Mouse (Mus musculus) frontal cortex, postnatal 36 days (tissue): ENCODE data around the gene Sptbn1.

Source experiments
- DNase-seq, 2 experiments: peaks; one replicate each; pipeline ENCODE4 v3.0.0; 2022; ENCODE audit warnings: low spot score in 2 of 2

Sptbn1 gene

DNA sequence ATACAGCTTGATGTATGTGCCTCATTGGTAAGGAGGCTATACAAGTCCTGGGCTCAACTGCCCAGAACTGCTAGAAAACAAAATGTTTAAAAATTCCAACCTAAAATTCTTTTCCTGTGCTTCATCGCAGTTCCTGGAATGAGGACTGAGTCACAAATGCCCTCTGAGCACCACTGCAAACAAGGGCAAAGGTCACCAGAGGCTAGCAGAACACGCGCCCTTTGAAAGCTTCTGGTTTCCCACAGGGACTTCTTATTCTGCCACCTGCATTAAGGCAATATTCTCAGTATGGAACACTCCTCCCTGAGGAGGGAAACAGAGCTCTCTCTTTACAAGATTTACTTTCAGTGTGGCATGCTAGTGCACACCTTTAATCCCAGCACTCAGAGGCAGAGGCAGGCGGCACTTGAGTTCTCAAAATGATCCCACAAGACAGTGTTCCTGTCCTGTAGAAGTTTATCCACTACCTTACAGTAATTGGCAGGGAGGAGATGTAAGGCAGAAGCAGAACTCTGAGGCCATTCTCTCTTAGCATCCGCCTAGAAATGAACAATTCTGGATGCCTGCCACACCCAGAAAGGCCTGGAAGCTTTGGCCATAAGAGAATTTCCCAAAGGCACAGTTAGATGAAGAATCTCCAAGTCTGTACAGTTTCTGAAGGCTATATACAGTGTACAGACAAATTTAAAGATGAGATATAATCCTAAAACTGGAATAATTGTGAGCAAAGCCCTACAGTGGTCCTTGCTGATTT lies 56.1 kb downstream of the Sptbn1 start:
- DNase-seq, result no peak

DNA sequence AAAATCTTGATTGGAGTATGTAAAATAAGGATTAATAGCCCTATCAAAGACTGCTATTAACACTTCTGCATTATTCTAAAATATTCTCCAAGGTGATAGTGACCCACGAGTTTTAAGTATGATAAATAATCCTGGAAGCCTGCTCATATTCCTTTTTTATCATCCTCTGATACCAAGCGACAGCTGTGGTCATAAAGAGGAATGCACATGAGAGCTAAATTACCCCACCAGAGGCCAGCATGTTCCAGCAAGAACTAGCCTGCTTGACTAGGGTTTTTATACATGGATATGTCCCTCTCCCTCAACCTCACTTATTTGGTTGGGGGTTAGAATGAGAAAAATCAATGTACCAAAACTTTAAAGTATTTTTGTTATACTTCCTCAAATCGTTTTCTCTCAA lies 56.8 kb downstream of the Sptbn1 start:
- no peak for DNase-seq

DNA sequence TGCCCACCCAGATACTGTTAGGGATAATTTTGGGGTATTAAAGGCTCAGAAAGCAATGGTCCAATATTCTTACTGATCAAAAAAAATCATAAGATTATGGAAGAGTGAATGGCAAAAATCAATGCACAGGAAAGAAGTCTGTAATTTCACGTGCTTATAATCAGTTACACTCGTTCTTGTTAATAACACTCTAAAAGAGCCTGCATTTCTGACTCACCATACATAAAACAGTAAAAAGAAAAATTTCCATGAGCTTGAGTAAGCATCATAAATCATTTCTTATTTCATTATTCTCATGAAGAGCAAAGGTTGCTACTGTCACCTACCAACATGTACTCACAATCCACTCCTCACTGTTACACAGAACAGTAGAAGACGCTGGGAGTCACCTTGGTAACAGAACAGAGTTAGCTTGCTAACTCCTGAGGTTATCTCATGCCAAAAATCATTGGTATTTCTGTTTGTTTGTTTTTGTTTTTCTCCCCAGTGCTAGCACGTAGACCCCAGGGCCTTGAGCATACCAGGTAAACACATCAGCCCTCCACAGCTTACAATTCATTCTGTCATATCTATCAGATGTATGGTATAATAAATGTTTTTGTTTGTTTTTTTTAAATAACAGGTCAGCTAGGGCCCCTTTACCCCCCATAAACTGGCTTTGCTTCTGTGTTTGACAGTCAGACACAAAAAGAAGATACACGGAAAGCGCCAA lies 57.7 kb downstream of the Sptbn1 start:
- DNase-seq, result no peak

DNA sequence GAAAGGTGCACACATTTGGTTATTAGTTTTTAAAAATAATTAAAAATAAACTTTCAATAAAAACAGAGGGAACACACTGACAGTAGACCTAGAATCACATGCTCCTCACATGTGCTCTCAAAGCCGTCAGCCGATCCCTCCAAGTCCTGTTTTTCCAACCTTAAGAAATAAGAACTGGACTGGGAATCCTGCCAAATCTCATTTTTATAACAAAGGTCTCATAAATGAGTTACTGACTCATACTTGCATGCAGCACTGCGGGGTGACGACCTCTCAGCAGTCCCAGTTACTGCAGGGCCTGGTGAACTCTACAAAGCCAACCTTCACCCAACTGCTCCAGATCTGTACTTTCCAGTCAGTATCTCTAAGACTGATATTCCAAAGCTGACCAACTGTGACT lies 58.5 kb downstream of the Sptbn1 start:
- no peak for DNase-seq

DNA sequence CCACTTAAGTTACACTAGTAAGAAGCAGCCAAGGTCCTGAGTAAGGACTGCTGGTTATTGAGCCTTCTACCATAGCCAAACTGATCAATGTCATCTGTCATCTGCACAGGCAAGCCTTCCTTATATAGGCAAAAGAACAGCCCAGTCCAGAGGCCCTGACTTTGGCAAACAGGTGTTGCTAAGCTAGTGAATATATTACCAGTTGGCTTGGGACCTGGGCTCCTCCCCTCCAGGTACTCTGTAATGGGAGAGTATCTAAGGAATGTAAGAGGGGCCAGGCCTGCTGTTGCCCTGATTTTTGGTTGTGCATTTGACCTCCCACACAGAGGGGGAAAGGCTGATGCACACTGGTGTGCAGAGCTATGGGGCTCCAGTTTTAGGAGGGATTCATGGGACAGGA lies 63.6 kb downstream of the Sptbn1 start:
- DNase-seq, result no peak

DNA sequence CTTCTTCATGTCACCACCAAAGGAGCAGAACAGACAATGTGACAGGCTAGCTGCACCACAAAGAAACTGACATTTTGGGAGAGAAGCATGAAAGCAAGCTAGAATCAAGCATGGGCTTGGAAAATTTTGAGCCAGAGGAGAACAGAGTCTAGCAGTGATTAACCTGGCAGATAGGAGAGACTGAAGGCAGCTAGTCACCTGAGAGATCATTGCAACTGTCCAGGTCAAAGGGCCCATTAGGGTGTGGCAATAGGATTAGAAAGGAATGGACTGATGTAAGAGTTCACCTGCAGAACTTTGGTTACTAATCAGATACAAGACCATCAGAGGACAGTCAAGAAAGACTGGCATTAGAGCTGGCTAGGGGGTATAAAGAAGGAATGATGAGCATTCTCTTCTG lies 67.6 kb downstream of the Sptbn1 start:
- DNase-seq, result no peak

DNA sequence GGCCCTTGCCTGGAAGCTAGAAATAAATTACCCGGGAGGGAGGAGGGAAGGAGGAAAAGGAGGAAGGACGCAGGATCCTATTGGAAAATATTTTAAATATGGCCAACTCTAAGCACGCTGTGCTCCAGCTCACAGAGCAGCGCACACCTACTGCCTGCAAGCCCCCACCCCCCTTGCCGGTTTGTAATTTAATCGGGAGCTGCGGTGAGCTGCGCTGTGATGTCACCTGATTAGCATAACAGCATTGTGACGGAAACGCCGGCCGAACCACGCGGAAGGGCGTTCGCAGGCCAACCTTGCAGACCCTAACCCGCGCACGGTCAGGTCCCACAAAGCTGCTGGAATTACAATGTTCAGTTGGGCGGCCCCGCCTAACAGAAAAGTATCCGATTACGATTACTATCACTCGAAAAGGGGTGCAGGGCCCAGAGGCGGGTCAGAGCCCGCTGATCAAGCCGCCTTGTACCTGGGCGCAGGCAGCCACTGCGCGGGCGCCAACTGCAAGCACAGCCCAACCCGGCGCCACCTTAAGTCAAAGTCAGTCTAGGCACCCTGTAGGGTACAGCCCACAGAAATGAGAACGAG lies 69.8 kb downstream of the Sptbn1 start:
- DNase-seq, result peak in 1 of 2 experiments; percentile 28

DNA sequence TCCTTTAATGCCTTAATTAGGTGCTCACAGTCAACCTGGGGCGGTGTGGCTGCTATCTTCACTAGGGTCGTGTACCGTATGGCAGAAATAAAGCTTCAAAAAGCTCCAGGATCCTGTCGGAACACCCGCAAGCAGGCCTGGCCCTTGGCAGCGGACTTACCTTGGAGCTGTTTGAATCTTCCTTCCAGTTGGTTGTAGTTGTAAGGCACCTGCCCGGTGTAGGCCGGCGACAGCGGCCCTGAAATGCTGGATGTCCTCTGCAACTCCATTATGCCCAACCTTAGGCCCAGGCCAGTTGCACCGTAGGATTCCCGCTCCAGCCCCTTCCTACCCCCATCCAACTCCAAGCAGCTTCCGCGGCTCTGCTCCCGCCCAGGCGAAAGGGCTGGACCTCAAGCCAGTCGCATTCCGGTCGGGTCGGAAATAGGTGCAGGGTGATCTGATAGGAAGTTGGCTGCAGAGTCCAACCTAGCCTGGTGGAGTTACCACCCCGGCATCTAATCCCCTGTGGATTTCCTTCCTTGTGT lies 70.3 kb downstream of the Sptbn1 start:
- no peak for DNase-seq

DNA sequence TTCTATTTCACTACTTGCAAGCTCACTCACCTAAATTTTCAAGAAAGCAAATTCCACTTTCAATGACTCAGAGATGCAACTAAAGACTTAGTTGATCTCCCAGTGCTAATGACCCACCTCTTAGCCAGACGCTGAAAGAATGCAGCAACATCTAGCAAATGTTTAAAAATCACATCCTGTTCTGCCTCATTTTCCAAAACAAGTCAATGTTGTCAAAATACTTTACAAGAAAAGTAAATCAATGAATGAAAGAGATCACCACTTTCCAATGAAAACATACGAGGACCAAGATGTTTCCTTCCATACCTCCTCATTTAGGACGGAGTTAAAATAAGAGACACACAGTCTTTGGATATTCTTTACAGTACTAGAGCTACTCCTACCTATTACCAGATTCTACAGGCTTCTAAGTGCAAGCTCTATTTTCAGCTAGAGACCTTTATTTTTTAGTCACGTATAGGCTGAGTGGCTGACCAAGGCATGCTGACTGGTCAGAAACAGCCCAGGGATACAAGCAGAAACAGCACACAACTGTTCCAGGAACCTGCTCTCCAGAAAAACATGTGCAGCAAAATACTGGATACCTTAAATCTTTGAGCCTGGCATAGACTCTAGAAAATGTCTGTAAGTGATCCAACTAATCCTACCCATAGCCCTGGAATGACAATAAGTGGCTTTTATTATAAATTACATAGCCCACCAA lies 71.5 kb downstream of the Sptbn1 start:
- DNase-seq, result no peak

DNA sequence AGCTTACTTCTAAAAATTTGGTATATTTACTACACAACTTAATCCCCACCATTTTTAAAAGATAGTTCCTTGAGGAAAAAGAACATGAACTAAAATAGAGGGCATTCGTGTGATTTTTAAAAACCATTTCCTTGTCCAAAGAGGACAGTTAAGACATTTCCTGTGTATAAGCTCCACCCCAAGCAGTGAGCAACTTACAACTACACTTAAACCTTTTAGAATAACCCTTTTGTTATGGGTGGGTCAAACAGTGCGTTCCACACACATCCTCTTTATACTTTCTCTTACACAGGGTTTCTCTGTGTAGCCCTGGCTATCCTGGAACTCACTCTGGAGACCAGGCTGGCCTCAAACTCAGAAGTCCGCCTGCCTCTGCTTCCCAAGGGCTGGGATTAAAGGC lies 72.2 kb downstream of the Sptbn1 start:
- DNase-seq, result no peak

DNA sequence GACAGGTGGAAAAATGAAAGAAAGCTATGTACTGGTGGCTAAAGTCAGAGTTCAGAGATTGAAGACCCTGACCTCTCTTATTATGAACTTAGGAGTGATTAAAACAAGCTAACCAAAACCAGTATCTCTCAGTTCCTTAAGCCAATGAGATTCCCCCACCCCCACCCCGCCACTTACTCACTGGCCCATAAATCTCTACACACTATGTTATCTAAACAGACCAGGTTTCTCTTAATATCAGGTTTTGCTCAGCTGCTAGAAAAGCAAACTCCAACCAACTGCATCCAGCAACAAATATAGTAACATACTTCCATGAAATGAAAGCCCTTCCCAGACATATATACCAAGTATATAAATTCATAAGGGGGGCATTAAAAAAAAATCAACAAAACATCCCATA lies 73.2 kb downstream of the Sptbn1 start:
- DNase-seq, result no peak

DNA sequence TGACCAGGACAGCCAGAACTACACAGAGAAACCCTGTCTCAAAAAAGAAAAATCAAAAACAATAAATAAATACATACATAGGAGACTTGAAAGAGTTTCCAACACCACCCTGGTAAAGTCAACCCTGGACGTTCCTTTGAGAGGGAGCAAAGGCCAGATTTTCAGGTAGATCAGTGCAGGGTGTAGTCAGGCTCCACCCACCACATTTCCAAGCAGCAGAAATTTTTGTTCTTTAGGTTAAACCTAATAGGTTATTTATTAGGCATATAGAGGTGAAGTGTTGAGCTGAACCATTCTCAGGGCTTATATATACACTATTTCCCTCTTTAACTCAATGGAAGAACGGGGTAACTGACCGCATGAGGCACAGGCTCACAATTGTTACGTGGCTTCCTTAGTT lies 77.0 kb downstream of the Sptbn1 start:
- no peak for DNase-seq

DNA sequence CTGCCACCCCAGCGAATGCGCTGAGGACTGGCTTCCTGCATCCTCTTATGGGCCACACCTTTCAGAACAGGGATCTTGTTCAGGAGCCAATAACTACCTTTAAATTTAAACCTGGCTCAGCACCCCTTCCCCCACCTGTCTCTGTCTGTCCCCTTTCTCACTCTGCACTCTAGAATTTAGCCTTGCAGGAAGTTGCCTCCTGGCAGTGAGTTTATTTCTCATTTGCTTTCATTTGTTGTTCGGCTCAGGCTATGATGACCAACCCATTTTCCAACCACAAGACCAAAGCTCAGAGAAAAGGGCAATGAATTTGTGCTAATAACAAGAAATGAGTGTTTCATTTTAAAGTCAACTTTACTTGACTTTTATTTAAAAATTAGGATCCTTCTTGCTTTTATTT lies 77.9 kb downstream of the Sptbn1 start:
- DNase-seq, result no peak

DNA sequence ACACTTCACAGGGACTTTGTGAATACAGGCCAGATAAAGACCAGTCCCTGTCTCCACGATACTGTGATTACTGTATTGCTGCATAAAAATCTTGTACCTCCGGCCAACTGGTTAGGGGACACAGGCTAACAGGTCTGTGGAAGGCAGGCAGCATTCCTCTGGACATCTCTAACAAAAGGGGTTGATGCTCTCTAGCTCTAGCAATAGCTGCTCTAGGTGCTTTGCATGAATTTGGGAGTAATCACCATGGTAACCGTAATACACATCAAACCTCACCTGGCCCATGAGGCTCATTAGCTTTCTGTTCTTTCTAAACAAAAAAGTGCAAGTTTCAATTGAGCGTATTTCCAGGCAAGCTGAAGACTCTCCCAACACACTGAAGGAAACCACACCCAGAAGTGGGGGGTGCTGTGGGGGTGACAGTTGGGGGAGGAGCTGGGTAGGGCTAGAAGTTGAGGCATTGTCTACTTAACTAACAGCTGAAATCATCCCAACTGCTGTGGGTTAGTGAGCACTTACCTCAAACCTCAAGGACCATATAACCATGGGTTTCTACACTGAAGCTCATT lies 81.0 kb downstream of the Sptbn1 start:
- DNase-seq, result no peak

DNA sequence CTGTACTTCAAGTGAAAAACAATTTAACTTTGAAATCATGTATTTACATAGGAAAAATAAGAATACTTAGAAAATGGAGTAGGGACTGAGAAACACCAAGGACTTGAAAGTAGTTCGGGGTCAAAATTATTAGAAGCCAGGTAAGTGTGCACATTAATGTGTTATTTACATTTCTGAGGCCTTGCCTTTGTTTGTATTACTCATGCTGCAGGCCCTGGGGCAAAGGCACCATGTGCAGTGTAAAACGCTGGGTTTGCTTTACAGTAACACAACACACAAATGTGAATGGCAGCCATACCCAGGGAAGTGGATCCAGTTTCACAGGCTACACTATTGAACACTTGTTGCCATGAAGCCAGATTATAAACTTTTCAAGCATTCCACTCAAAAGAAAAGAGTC lies 83.4 kb downstream of the Sptbn1 start:
- DNase-seq, result no peak

DNA sequence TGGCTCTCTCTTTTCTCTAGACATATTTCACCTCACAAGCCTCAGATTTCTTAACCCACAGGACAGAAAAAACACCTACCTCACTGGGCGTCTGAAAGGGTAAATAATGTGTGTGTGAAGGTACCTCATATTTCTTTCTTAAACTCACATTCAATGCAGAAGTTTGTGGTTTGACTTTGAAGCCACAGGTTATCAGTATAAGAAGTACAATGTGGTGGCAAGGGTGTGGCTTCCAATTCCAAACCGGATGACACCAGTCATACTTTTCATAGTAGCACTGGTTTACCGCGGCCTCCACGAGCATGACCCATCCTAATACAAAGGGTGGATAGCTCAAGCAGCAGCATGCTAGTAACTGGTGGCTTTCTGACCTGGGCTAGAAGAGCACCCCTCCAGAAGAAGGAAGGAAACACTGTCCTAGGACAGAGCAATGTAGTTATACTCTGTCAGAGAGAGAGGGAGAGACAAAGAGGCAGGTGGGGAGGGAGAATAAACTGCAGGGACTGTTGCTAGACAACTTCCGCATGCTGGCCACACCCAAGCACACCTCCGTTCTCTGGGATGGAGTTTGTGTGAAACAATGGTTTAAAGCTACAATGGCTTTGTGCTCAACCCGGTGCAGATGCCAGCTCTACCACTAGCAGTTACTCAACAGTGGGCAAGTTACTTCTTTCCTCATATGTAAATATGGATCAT lies 85.1 kb downstream of the Sptbn1 start:
- no peak for DNase-seq

DNA sequence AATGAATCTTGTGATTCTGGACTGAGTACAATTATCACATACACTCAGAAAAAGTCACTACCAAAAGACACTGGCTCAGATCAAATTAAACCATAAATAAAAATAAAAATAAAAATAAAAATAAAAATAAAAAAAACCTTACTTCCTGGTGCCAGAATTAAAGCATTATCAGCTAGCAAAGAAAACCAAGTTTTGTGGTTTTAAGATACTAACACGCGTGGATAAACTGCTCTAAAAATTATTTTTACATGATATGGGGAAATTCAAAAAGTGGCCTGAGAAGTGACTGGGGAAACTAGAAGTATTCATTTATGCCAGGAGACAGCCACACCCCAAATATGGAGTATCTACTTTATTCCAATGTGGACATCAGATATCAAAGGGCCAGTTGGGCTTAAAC lies 89.8 kb downstream of the Sptbn1 start:
- no peak for DNase-seq

DNA sequence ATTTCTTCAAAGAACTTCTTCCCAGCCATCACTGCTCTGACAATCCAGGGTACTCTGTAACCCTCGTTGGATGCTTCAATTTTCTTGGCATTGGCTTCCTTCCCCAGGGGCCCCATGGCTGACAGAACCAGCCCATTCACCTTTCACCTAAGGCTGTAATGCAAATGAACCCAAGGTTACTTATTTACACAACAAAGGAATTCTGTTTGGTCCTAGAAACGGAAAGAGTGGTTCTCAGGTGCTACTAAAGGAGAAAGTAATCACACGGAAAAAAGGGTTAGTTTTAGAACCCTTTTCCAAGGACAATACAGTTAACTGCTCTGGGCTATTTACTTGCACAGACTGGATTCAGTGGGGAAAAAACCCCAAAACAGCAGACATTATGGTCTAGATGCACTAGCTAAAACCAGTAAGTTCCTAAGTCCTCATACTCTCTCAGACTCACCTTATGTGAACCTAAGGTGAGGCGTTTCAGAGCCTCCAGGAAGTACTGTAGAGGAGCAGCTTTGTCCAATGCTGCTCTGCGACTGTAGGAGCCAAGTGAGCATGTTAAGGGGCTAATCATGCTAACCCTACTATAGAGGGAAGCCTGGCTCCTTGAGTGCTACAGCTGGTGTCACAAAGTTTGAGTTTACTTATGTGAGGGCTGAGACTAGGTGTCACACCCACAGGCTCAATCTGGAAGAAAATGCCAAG lies 90.7 kb downstream of the Sptbn1 start:
- DNase-seq, result no peak

DNA sequence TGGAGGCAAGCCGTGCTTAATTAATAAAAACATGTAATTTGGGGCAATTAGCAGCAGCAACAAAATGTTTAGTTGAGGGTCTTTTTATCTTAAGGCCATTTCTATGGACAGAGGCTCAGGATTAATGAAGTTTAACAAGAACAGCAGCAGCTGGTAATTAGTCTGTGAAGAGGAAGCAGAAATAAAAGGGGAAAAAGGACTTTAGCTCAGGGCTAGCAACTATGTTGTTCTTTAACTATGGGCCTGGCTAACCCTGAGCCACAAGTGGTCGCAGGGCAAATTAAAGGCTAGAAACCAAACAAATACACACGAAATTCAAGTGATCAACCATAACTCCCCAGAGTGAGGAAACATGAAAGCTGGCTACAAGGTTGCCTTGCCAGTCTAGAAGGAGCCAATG lies 91.9 kb downstream of the Sptbn1 start:
- no peak for DNase-seq

DNA sequence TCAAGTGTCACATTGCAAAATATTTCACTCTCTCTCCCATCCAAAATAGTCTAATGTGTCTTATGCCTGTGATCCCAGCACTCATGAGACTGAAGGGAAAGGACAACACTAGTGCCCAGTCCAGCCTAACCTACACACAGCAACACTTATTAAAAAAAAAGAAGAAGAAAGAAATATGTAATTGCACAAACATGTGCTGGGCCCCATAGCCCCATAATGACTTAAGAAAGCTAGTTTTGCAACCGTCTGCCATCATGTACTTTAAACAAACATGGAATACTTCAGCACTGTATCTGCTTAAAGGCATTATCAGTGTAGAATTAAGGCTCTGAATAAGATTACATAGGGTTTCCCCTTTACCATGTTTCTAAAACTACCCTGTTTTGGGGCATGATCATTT lies 92.4 kb downstream of the Sptbn1 start:
- no peak for DNase-seq
